Mouse (Mus musculus) liver, embryonic 12.5 days (tissue): ENCODE measurements around the gene Fat3. TPM values are rescaled to one million over a fixed set of nuclear protein-coding genes. Genes with fewer than 3 reads are reported as not detected.

Source experiments
- ATAC-seq: fragments of 200-750 bp; cut with Nextera tagmentation; 2 replicates; pipeline ENCODE4 v1.8.0; 2017; ENCODE audit warnings: moderate number of reproducible peaks, mild to moderate bottlenecking, moderate library complexity
- H3K27ac ChIP-seq: fragments of 300-500 bp; sonication (generic); 2 replicates; pipeline ENCODE4 v1.5.1; 2016; ENCODE audit warnings: mild to moderate bottlenecking
- H3K27me3 ChIP-seq: fragments of 300-500 bp; sonication (generic); replicated peaks from 2 replicates; pipeline ENCODE4 v1.6.1; 2016; ENCODE audit warnings: mild to moderate bottlenecking, moderate library complexity
- H3K36me3 ChIP-seq: fragments of 300-500 bp; sonication (generic); 2 replicates; pipeline ENCODE4 v1.6.1; 2016; ENCODE audit warnings: mild to moderate bottlenecking, moderate library complexity
- H3K4me1 ChIP-seq: fragments of 300-500 bp; sonication (generic); 2 replicates; pipeline ENCODE4 v1.6.1; 2016
- H3K4me2 ChIP-seq: fragments of 300-500 bp; sonication (generic); 2 replicates; pipeline ENCODE4 v1.6.1; 2016; ENCODE audit warnings: mild to moderate bottlenecking, moderate library complexity
- H3K4me3 ChIP-seq: fragments of 300-500 bp; sonication (generic); 2 replicates; pipeline ENCODE4 v1.5.1; 2016; ENCODE audit warnings: mild to moderate bottlenecking, moderate library complexity
- H3K9ac ChIP-seq: fragments of 300-500 bp; sonication (generic); 2 replicates; pipeline ENCODE4 v1.6.1; 2016; ENCODE audit warnings: mild to moderate bottlenecking, moderate library complexity
- H3K9me3 ChIP-seq: fragments of 300-500 bp; sonication (generic); replicated peaks from 2 replicates; pipeline ENCODE4 v1.6.1; 2016; ENCODE audit warnings: mild to moderate bottlenecking, moderate library complexity
- WGBS: fragments of 180-500 bp; shearing (Covaris S2); methylation state at CpG from one replicate; pipeline ENCODE4 v1.1.7; 2016; ENCODE audit not compliant: insufficient replicate concordance; 5-methylcytosine and 5-hydroxymethylcytosine counted together
- polyA plus RNA-seq: library from polyadenylated mRNA; unstranded; fragments of >200 nt; fragmentation: Nextera tagmentation; extraction: Ambion mirVana; gene quantifications from 2 replicates; pipeline ENCODE4 v1.2.1, GENCODE M21; 2016

Fat3 gene
- polyA plus RNA-seq, 1 experiment from 2014 or later: 0.18 TPM

GRCm38 (mm10) chr9:15944182-15944581, 556.9 kb downstream of the Fat3 start:
- Histone ChIP-seq H3K4me1 (peaks cover 44% of the 10 kb centered on the region), H3K27me3 (no peaks in the 10 kb centered on the region), H3K9me3 (no peaks in the 10 kb centered on the region), H3K9ac (no peak overlapping the region), H3K27ac (no peak overlapping the region), H3K4me3 (no peak overlapping the region), H3K4me2 (no peak overlapping the region), H3K36me3 (no peaks in the 10 kb centered on the region)
- ATAC-seq: no peak
- 64% methylated on average over 3 of the region's 3 CpGs for whole genome bisulfite sequencing

- no peak overlapping the region for H3K27ac ChIP-seq
- WGBS: 56% methylated on average over 3 of the region's 3 CpGs
- ATAC-seq: peak; percentile 48; the same call in 1 of the 2 replicates
- no peaks in the 10 kb centered on the region for H3K27me3 ChIP-seq
- H3K4me1 ChIP-seq: peaks cover 44% of the 10 kb centered on the region
- no peak overlapping the region for H3K4me3 ChIP-seq
- no peaks in the 10 kb centered on the region for H3K36me3 ChIP-seq
- H3K9me3 ChIP-seq: no peaks in the 10 kb centered on the region
- H3K9ac ChIP-seq: no peak overlapping the region
- no peak overlapping the region for H3K4me2 ChIP-seq
These were observed 557.5 kb downstream of the Fat3 start for GRCm38 (mm10) chr9:15943486-15944153.

GRCm38 (mm10) chr9:15941818-15942217, 559.3 kb downstream of the Fat3 start:
- H3K27ac ChIP-seq: no peak overlapping the region
- peaks cover 44% of the 10 kb centered on the region for H3K4me1 ChIP-seq
- H3K9ac ChIP-seq: no peak overlapping the region
- H3K9me3 ChIP-seq: no peaks in the 10 kb centered on the region
- H3K36me3 ChIP-seq: no peaks in the 10 kb centered on the region
- H3K4me3 ChIP-seq: no peak overlapping the region
- H3K27me3 ChIP-seq: no peaks in the 10 kb centered on the region
- H3K4me2 ChIP-seq: 0 out of 2 replicates have a peak overlapping the region, but pooled peaks have one; percentile 12
- peak; percentile 87 for ATAC-seq
- WGBS: 33% methylated on average over 2 of the region's 2 CpGs

- H3K4me1 ChIP-seq: peaks cover 44% of the 10 kb centered on the region
- no peak overlapping the region for H3K27ac ChIP-seq
- ATAC-seq: 0 out of 2 replicates have a peak, but pooled peaks have one; percentile 19
- no peak overlapping the region for H3K4me3 ChIP-seq
- H3K27me3 ChIP-seq: no peaks in the 10 kb centered on the region
- H3K9ac ChIP-seq: no peak overlapping the region
- no peaks in the 10 kb centered on the region for H3K36me3 ChIP-seq
- H3K9me3 ChIP-seq: no peaks in the 10 kb centered on the region
- WGBS: 32% methylated on average over 7 of the region's 7 CpGs
- no peak overlapping the region for H3K4me2 ChIP-seq
These were observed 560.0 kb downstream of the Fat3 start for GRCm38 (mm10) chr9:15940933-15941673.

GRCm38 (mm10) chr9:15939594-15939993, 561.5 kb downstream of the Fat3 start:
- Histone ChIP-seq H3K4me3 (no peak overlapping the region), H3K4me2 (no peak overlapping the region), H3K9ac (no peak overlapping the region), H3K4me1 (peaks cover 44% of the 10 kb centered on the region), H3K27me3 (no peaks in the 10 kb centered on the region), H3K36me3 (no peaks in the 10 kb centered on the region), H3K9me3 (no peaks in the 10 kb centered on the region), H3K27ac (no peak overlapping the region)
- 28% methylated on average over 2 of the region's 2 CpGs for WGBS
- ATAC-seq: no peak

GRCm38 (mm10) chr9:15937837-15938514, 563.1 kb downstream of the Fat3 start:
- no peak overlapping the region for H3K4me3 ChIP-seq
- H3K27me3 ChIP-seq: no peaks in the 10 kb centered on the region
- H3K27ac ChIP-seq: no peak overlapping the region
- H3K9ac ChIP-seq: no peak overlapping the region
- no peak overlapping the region for H3K4me2 ChIP-seq
- H3K4me1 ChIP-seq: peaks cover 35% of the 10 kb centered on the region
- H3K36me3 ChIP-seq: no peaks in the 10 kb centered on the region
- 61% methylated on average over 28 of the region's 28 CpGs for WGBS
- no peak for ATAC-seq
- H3K9me3 ChIP-seq: no peaks in the 10 kb centered on the region

GRCm38 (mm10) chr9:15930928-15931443, 570.1 kb downstream of the Fat3 start:
- Histone ChIP-seq H3K9me3 (no peaks in the 10 kb centered on the region), H3K9ac (no peak overlapping the region), H3K4me2 (no peak overlapping the region), H3K27ac (no peak overlapping the region), H3K4me1 (no peaks in the 10 kb centered on the region), H3K27me3 (no peaks in the 10 kb centered on the region), H3K4me3 (no peak overlapping the region), H3K36me3 (no peaks in the 10 kb centered on the region)
- WGBS: 55% methylated on average over 5 of the region's 5 CpGs
- ATAC-seq: no peak

- H3K4me3 ChIP-seq: no peak overlapping the region
- 61% methylated on average over 2 of the region's 2 CpGs for WGBS
- no peak overlapping the region for H3K27ac ChIP-seq
- no peaks in the 10 kb centered on the region for H3K4me1 ChIP-seq
- H3K9me3 ChIP-seq: no peaks in the 10 kb centered on the region
- ATAC-seq: no peak
- H3K36me3 ChIP-seq: no peaks in the 10 kb centered on the region
- H3K9ac ChIP-seq: no peak overlapping the region
- H3K27me3 ChIP-seq: no peaks in the 10 kb centered on the region
- H3K4me2 ChIP-seq: no peak overlapping the region
These were observed 572.8 kb downstream of the Fat3 start for GRCm38 (mm10) chr9:15928331-15928730.

GRCm38 (mm10) chr9:15927378-15928083, 573.6 kb downstream of the Fat3 start:
- no peak for ATAC-seq
- Histone ChIP-seq H3K27me3 (0 out of 2 replicates have a peak, but pooled peaks cover 2% of the 10 kb centered on the region), H3K4me3 (no peak overlapping the region), H3K9ac (no peak overlapping the region), H3K4me1 (no peaks in the 10 kb centered on the region), H3K27ac (no peak overlapping the region), H3K36me3 (no peaks in the 10 kb centered on the region), H3K4me2 (no peak overlapping the region), H3K9me3 (no peaks in the 10 kb centered on the region)
- 48% methylated on average over 5 of the region's 5 CpGs for WGBS

- 0 out of 2 replicates have a peak, but pooled peaks cover 6% of the 10 kb centered on the region for H3K27me3 ChIP-seq
- no peak overlapping the region for H3K27ac ChIP-seq
- ATAC-seq: no peak
- no peak overlapping the region for H3K4me3 ChIP-seq
- H3K36me3 ChIP-seq: no peaks in the 10 kb centered on the region
- no peaks in the 10 kb centered on the region for H3K9me3 ChIP-seq
- 0 out of 2 replicates have a peak, but pooled peaks cover 2% of the 10 kb centered on the region for H3K4me1 ChIP-seq
- H3K9ac ChIP-seq: no peak overlapping the region
- no peak overlapping the region for H3K4me2 ChIP-seq
- 63% methylated on average over 5 of the region's 5 CpGs for WGBS
These were observed 575.8 kb downstream of the Fat3 start for GRCm38 (mm10) chr9:15925237-15925636.

- Histone ChIP-seq H3K9ac (no peak overlapping the region), H3K9me3 (no peaks in the 10 kb centered on the region), H3K27me3 (0 out of 2 replicates have a peak, but pooled peaks cover 6% of the 10 kb centered on the region), H3K4me3 (no peak overlapping the region), H3K36me3 (no peaks in the 10 kb centered on the region), H3K27ac (no peak overlapping the region), H3K4me1 (0 out of 2 replicates have a peak, but pooled peaks cover 4% of the 10 kb centered on the region), H3K4me2 (no peak overlapping the region)
- WGBS: 24% methylated on average over 4 of the region's 4 CpGs
- ATAC-seq: no peak
These were observed 580.8 kb downstream of the Fat3 start for GRCm38 (mm10) chr9:15920271-15920670.
